Mouse (Mus musculus) heart, postnatal 25 days (tissue): ENCODE data around the gene Fgf22. TPM values are rescaled to one million over a fixed set of nuclear protein-coding genes. Genes with fewer than 3 reads are reported as not detected.
"Not testable (repeated sequence)": the region's sequence is repeated elsewhere in the genome, so short reads cannot be mapped to it uniquely, and the experiment has no call there.

Experiments
- DNase-seq: peaks from one replicate; pipeline ENCODE4 v3.0.0; 2022; ENCODE audit warnings: low spot score
- intact Hi-C: fragments of 180-260 bp; cut with DNase I; formaldehyde crosslinking; loops from one replicate; pipeline ENCODE4 v1.15.1; 2025
- total RNA-seq, 2 experiments: library from RNA; stranded (reverse); gene quantifications; 2 replicates each; pipeline ENCODE4 v1.2.3; 2021

The Fgf22 gene
- total RNA-seq, 2 experiments from 2014 or later: not detected

GRCm38 (mm10) chr10:79728323-79729249, 26.3 kb upstream of the Fgf22 start:
- intact Hi-C loops: no loop called here
- DNase-seq: no peak

GRCm38 (mm10) chr10:79729357-79729965, 25.4 kb upstream of the Fgf22 start:
- DNase-seq: no peak
- intact Hi-C loops: no loop called here

DNA sequence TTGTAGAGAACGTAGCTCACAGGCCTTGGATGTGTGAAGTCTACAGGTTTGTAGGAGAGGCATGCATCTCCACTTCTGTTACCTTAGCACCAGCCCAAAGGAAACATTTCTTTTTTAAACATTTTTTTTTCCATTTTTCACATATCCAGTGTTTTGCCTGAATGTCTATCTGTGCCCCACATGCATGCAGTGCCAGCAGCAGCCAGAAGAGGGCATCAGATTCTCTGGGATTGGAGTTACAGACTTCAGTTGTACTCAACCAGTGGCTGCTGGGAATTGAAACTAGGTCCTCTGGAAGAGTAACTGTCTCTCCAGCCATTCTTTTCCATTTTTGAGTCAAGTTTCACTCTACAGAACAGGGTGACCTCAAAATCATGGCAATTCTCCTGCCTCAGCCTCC, 22.4 kb upstream of the Fgf22 start:
- no peak for DNase-seq

DNA sequence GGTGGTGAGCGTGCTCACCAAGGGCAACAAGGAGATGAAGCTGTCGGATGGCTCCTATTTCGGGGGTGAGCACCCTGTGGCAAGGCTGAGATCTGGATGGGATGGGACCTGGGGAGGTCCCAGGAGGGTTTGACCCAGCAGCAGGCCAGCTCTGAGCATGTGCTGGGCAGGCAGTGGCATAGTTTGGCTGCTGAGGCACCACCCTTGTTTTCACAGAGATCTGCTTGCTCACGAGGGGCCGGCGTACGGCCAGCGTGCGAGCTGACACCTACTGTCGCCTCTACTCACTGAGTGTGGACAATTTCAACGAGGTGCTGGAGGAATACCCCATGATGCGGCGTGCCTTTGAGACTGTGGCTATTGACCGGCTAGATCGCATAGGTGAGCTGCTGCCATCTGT, 21.0 kb upstream of the Fgf22 start:
- no peak for DNase-seq
- intact Hi-C loops: no loop called here

More for the DNA sequence above, 22.4 kb upstream of the Fgf22 start:
- intact Hi-C loops: no loop called here

GRCm38 (mm10) chr10:79735361-79735760, 19.5 kb upstream of the Fgf22 start:
- intact Hi-C loops: no loop called here
- DNase-seq: no peak

GRCm38 (mm10) chr10:79736706-79737105, 18.2 kb upstream of the Fgf22 start:
- intact Hi-C loops: no loop called here
- DNase-seq: no peak

DNA sequence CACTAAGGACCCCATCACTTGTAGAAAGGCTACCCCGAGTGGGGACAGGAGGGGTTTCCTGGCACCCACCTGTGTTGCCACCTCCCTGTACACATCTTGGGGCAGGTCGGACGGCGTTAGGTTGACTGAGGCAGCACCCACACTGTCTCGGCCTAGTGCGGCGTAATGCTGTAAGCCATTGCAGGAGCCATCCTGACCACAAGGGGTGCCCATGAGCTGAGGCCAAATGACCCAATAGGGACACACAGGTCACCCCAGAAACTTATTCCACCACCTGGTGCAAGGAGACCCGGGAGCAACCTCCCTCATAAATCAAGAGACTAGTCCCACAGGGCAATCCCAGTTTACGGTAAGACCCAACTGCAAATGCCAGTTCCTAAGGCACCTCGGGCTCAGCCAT, 16.6 kb upstream of the Fgf22 start:
- DNase-seq: no peak
- intact Hi-C loops: no loop called here

DNA sequence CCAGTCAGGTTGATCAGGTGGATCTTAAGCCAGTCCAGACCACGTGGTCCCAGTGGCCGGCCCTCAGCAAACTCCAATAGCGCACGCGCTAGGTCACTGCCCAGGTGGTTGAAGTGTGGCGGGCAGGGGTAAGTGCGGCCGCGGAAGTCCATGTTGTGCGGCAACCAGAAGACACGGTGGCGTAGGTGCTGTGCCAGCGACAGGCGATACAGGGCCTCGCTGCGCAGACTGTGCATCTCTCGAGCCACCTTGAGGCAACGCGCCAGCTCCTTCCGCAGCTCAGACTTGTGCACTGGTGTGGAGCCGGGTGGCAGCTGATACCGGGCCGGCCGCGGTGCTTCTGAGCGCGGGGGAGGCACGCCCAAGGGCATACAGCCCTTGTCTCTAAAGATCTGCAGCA, 15.6 kb upstream of the Fgf22 start:
- intact Hi-C loops: no loop called here
- no peak for DNase-seq

DNA sequence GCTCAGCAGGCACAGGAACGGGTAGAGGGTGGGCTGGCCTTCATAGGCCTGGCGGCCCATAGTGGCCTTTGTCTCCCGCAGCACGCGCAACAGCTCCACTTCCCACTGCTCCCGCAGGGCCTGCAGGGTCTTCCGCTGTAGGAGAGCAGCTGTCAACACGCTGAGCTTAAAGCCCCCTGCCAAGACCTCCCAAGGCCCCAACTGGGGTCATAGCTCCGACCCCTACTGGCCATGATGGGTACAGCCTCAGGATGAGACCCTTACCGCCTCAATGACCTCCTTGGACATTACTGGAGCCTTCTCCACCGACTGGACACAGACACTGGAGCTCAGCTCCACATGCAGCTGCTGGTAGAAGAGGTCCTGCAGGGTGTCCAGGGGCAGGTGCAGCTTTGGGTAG, 14.0 kb upstream of the Fgf22 start:
- DNase-seq: no peak
- intact Hi-C loops: no loop called here

DNA sequence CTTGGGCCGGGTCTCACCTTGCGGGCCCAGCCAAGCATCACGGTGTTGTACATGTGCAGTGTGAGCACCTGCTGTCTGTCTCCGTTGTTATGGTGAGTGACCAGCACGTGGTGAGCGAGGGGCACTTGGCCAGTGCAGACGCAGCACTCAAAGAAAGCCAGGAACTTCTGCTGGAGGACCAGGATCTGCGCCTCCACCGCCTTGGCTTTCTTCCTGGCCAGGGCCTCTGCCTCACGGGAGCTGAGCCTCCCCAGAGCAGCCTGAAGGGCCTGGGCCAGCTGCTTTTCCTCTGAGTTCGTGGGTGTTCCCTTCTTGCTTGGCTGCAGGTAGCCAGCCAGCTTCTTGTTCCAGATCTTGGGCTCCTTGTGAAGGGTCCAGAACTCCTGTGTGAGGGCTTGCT, 11.7 kb upstream of the Fgf22 start:
- intact Hi-C loops: no loop called here
- no peak for DNase-seq

- DNase-seq: no peak
- intact Hi-C loops: no loop called here
These were observed 11.1 kb upstream of the Fgf22 start for GRCm38 (mm10) chr10:79743650-79744365.

DNA sequence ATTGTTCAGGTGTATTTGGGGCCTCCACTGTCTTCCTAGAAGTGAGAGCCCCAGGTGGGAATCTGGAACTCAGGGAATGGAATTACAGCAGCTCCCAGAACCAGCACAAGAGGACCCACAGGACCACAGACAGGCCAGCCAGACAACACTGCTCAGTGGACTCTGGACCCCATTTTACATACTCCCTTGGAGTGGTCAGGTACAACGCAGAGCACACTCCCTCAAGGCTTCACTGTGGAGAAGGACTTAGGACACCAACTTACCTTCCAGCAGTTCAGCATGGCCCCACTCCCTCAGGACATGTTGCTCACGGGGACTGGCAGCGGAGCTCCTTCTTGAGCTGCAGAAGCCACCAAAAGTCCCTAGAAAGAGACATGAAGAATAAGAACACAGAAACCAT, 9.5 kb upstream of the Fgf22 start:
- intact Hi-C loops: no loop called here
- no peak for DNase-seq

DNA sequence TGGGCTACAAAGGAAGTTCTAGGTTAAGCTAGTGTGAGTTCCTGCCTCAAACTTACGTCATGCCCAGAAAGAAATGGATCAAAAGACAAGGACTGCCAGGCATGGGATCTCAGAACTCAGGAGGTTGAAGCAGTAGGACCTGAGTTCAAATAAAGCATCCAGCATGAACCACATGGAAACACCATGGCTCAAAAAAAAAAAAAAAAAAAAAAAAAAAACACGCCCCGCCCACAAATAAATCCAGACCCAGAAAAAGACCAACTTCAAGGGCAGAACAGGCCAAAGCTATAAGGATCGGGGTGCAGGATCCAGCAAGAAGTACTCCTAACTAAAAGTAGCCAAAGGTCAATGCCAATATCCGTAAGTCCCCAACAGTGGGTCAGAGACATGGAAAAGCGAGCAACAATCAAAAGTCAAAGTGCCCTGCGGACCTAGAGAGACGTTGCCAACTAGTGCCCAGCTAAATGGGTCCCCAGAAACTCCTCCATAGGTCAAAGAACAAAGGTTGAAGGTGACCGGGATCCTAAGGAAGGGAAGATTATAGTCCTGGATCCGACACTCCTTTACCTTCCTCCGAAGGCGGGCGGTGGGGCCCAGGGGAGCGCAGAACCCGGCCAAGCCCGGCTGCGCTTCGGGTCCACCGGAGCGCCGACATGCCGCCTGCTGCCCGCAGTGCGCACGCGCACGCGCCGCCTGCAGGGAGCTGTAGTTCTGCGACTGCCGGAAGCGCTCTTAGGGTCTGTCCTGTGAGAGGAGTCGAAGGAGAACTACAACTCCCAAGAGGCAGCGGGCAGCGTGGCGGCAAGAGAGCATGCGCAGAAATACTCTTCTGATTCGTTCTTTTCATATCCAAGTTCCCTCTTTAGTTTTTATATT, 8.7 kb upstream of the Fgf22 start, which contains the start of gene Polrmt:
Gene Polrmt (minus strand): TSS at position 684 of the 876 bp plus-strand sequence.
- intact Hi-C loops: no loop called here
- peak; percentile 93 for DNase-seq

DNA sequence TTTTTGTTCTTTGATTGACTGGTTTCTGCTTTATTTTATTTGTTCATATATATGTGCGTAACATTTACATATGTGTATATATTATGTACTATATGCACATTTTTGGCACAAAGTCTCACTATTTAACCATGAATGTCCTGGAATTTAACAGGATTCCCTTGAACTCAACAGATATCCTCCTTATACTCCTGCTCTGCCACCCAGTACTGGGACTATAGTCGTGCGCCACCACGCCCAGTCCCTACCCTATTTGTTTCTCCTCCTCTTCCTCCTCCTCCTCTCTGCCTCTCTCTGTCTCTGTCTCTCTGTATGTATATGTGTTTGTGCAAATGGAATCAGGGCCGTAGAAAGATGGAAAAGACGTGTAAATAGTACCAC, 8.1 kb upstream of the Fgf22 start:
- DNase-seq: no peak
- intact Hi-C loops: no loop called here

DNA sequence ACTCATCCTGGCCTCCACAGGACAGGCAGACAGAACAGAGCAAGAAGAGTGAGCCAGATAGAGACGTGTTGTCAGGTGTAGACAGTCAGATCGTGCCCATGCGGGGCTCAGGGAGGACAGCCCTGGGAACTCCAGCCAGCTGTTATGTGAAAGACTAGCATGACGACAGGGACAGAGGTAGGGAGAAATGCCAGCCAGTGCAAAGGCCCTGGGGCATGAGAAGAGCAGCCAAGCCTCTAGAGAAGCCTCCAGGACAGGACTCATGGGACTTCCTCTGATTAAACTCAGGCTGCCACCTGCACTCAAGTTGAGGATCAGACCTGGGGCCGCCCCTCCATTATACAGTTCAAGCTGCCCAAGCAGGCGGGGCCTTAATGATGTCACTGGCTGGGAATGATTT, 6.4 kb upstream of the Fgf22 start:
- intact Hi-C loops: loop anchor here (1.0 kb wide), 1 partner anchor 16 kb away; no protein-coding TSS in a partner anchor
- no peak for DNase-seq

DNA sequence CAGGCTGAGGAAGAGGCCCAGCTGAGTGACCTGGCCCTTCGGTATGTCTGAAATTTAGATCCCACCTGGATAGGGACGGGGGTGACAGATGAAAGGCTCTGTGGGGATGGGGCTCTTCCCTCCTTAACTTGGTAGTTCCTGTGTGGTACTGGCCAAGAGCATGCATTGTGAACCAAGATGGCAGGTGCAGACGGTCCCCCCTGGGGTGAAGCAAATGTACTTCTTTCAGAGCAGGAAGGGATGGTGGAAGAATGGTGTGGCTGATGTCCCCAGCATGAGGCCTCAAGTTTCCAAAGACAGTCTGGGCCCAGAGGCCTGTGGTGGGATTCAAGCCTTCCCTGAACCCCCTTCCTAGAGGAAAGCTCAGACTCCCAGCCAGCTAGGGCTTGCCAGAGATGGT, 978 bp downstream of the Fgf22 start:
- intact Hi-C loops: no loop called here
- no peak for DNase-seq

DNA sequence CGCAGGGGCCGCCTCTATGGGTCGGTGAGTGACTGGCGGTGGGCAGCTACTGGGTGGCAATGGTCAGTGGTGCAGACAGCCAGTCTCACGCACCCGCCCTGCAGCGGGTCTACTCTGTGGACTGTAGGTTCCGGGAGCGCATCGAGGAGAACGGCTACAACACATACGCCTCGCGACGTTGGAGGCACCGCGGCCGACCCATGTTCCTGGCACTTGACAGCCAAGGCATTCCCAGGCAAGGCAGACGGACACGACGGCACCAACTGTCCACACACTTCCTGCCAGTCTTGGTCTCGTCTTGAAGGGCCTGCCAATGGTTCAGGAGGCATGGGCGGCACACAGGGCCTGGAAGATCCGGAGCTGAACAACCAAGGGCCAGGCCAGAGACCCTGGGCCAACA, 1.8 kb downstream of the Fgf22 start:
- DNase-seq: no peak
- intact Hi-C loops: no loop called here

DNA sequence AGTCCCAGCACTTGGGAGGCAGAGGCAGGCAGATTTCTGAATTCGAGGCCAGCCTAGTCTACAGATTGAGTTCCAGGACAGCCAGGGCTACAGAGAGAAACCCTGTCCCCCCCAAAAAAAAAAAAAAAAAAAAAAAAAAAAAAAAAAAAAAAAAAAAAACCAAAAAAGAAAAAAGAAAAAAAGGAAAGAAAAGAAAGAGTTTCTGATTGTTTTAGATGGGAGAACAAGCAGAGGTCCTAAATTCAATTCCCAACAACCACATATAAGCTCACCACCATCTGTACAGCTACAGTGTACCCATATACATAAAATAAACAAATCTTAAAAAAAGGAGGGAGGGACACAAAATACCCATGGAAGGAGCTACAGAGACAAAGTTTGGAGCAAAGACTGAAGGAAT, 4.8 kb downstream of the Fgf22 start:
- intact Hi-C loops, DNase-seq: not testable (repeated sequence)

- intact Hi-C loops: no loop called here
- no peak for DNase-seq
These were observed 5.8 kb downstream of the Fgf22 start for GRCm38 (mm10) chr10:79760603-79761143.

DNA sequence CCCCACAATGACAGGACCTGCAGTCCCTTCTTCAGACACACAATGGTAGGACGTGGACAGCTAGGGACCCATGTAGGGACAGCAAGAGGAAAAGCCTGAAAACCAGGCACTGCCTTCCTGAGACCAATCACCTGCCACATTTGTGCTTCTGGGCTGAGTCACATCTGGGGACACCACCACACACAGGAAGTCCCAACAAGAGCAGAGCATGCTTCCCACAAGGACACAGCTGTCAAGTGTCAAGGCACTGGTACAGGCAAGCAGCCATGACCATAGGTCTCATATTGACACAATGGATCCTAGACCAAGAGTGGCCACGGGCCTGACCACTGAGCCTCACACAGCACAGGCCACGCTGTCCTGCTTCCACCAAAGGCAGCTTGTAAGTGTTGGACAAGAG, 8.0 kb downstream of the Fgf22 start:
- DNase-seq: no peak
- intact Hi-C loops: no loop called here
